Mouse (Mus musculus) liver, embryonic 14.5 days (tissue): ENCODE measurements around the gene Zdhhc7. TPM values are rescaled to one million over a fixed set of nuclear protein-coding genes. Genes with fewer than 3 reads are reported as not detected.

Experiments used
- ATAC-seq: fragments of 200-750 bp; cut with Nextera tagmentation; 2 replicates; pipeline ENCODE4 v1.8.0; 2017; ENCODE audit warnings: moderate number of reproducible peaks, mild to moderate bottlenecking, moderate library complexity; ENCODE audit not compliant: insufficient read depth
- DNase-seq, 3 experiments: peaks; one replicate each; pipeline ENCODE4 v3.0.0-alpha.2; 2012 to 2013; ENCODE audit warnings: low read depth in 3 of 3, low spot score in 3 of 3
- H3K27ac ChIP-seq: fragments of 300-500 bp; sonication (generic); 2 replicates; pipeline ENCODE4 v1.5.1; 2014; ENCODE audit warnings: moderate library complexity, mild to moderate bottlenecking, control low read depth, inconsistent platforms
- H3K27me3 ChIP-seq: fragments of 300-500 bp; sonication (generic); 2 replicates; pipeline ENCODE4 v1.6.1; 2014; ENCODE audit warnings: mild to moderate bottlenecking, low read length, moderate library complexity; ENCODE audit not compliant: control insufficient read depth, insufficient read depth
- H3K36me3 ChIP-seq: fragments of 300-500 bp; sonication (generic); replicated peaks from 2 replicates; pipeline ENCODE4 v1.6.1; 2014; ENCODE audit warnings: low read depth; ENCODE audit not compliant: control insufficient read depth, insufficient read depth
- H3K4me1 ChIP-seq, 2 experiments: fragments of 200-500 bp in 1 of 2; fragments of 300-500 bp in 1 of 2; sonication (generic) in 1 of 2; replicated peaks; 2 replicates each; pipeline ENCODE4 v1.6.1; 2012 to 2014; ENCODE audit warnings: antibody characterized with exemption in 1 of 2, inconsistent platforms in 1 of 2, low read length in 1 of 2; ENCODE audit not compliant: control insufficient read depth in 2 of 2, insufficient read depth in 2 of 2
- H3K4me2 ChIP-seq: fragments of 300-500 bp; sonication (generic); 2 replicates; pipeline ENCODE4 v1.6.1; 2014; ENCODE audit warnings: low read depth, mild to moderate bottlenecking, control low read depth, moderate library complexity
- H3K4me3 ChIP-seq, 2 experiments: fragments of 200-500 bp in 1 of 2; fragments of 300-500 bp in 1 of 2; sonication (generic) in 1 of 2; 2 replicates each; pipeline ENCODE4 v1.5.1; 2012 to 2014; ENCODE audit warnings: low read depth in 2 of 2, low read length in 2 of 2, mild to moderate bottlenecking in 2 of 2, control low read depth in 1 of 2, inconsistent platforms in 1 of 2, moderate library complexity in 1 of 2; ENCODE audit not compliant: insufficient read depth in 1 of 2
- H3K9ac ChIP-seq: fragments of 300-500 bp; sonication (generic); replicated peaks from 2 replicates; pipeline ENCODE4 v1.6.1; 2014; ENCODE audit warnings: mild to moderate bottlenecking, control low read depth, moderate library complexity
- H3K9me3 ChIP-seq: fragments of 300-500 bp; sonication (generic); 2 replicates; pipeline ENCODE4 v1.6.1; 2016; ENCODE audit warnings: low read length, mixed read lengths; ENCODE audit not compliant: control insufficient read depth
- CTCF ChIP-seq: IDR thresholded peaks from 2 replicates; pipeline ENCODE4 v1.5.1; 2016; ENCODE audit warnings: antibody characterized with exemption, low read depth, control low read depth
- EP300 ChIP-seq: IDR thresholded peaks from 2 replicates; pipeline ENCODE4 v1.6.1; 2016; ENCODE audit warnings: antibody characterized with exemption, low read depth
- WGBS: fragments of 180-500 bp; shearing (Covaris S2); extraction: QIAGEN DNeasy Blood & Tissue Kit; methylation state at CpG from one replicate; pipeline ENCODE4 v1.1.7; 2014; ENCODE audit not compliant: insufficient replicate concordance; 5-methylcytosine and 5-hydroxymethylcytosine counted together
- polyA plus RNA-seq, 2 experiments: library from polyadenylated mRNA; depleted of rRNA in 1 of 2; stranded (reverse) in 1 of 2; unstranded in 1 of 2; fragments of >200 nt; fragmentation: Nextera tagmentation in 1 of 2; extraction: Ambion mirVana in 1 of 2; gene quantifications; 2 replicates each; pipeline versions ENCODE4 v1.2.1 to v1.2.3; 2012 to 2014

Zdhhc7 gene
- polyA plus RNA-seq, 2 experiments, result 9.2 to 12.2 TPM

GRCm38 (mm10) chr8:120042542-120043312 lies 58.6 kb downstream of the Zdhhc7 start:
- Histone ChIP-seq H3K27me3 (no peaks in the 10 kb centered on the region), H3K27ac (no peak overlapping the region), H3K9me3 (no peaks in the 10 kb centered on the region), H3K36me3 (no peaks in the 10 kb centered on the region), H3K4me3 (no peak overlapping the region), H3K9ac (no peak overlapping the region), H3K4me2 (no peak overlapping the region), H3K4me1 (peaks cover 0 to 10% of the 10 kb centered on the region in 2 experiments; a peak in 2 of 4 replicates)
- 42% methylated on average over 10 of the region's 10 CpGs for WGBS
- DNase-seq (no peak), ATAC-seq (peak; percentile 42)
- TF ChIP-seq CTCF, result no peak
- no peak; the same call in 1 of the 2 replicates for TF ChIP-seq EP300

DNA sequence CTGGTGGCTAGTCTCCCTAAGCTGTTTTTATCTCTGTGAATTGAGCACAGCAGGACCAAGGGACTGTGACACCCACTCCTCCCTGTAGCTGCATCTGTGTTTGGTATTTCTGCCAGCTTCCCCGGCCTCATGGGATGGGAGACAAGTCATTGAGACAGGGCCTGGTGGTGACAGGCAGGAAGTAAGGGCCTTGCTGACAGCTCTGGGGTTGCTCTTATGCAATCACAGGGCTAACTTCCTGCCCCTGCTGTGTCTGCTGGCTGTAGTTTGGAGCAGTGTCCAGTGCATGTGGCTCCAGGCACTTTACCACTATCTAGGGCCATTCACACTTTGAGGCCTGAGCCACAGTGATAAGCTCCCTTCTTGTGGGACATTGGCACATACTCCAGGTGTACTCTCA lies 60.4 kb downstream of the Zdhhc7 start:
- Histone ChIP-seq H3K36me3 (no peaks in the 10 kb centered on the region), H3K4me3 (no peak overlapping the region), H3K9me3 (no peaks in the 10 kb centered on the region), H3K4me2 (no peak overlapping the region), H3K9ac (no peak overlapping the region), H3K4me1 (peaks cover 0 to 10% of the 10 kb centered on the region in 2 experiments; a peak in 2 of 4 replicates), H3K27me3 (no peaks in the 10 kb centered on the region), H3K27ac (no peak overlapping the region)
- 11% methylated on average over 1 of the region's 1 CpGs for WGBS
- TF ChIP-seq CTCF (0 out of 2 replicates have a peak, but pooled peaks have one; percentile 2), EP300 (no peak)
- ATAC-seq, result 0 out of 2 replicates have a peak, but pooled peaks have one; percentile 33
- no peak for DNase-seq

GRCm38 (mm10) chr8:120039313-120039919 lies 61.9 kb downstream of the Zdhhc7 start:
- Histone ChIP-seq H3K9ac (no peak overlapping the region), H3K27ac (no peak overlapping the region), H3K36me3 (no peaks in the 10 kb centered on the region), H3K9me3 (no peaks in the 10 kb centered on the region), H3K4me2 (no peak overlapping the region), H3K27me3 (no peaks in the 10 kb centered on the region), H3K4me3 (no peak overlapping the region), H3K4me1 (peaks cover 0 to 12% of the 10 kb centered on the region in 2 experiments; a peak in 2 of 4 replicates)
- 71% methylated on average over 11 of the region's 11 CpGs for WGBS
- TF ChIP-seq EP300 (no peak), CTCF (no peak)
- DNase-seq (no peak), ATAC-seq (no peak)

DNA sequence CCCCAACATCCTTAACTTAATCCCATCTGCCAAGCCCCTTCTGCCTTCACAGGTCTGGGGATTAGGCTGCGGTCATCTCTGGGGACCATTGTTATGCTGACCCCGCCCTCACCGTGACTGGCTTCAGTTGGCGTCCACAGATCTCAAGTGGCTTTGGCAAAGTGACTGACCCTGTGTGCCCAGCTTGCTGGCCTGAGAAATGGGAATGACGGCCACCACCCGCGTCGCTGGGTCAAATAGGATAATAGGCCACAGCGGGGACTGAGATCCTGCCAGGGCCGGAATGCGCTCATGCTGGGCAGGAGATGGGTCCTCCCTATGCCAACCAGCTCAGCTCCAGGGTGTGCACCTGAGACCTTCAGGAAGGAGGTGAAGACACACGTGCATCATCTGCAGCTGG lies 62.5 kb downstream of the Zdhhc7 start:
- TF ChIP-seq EP300, result no peak
- TF ChIP-seq CTCF, result no peak
- DNase-seq, result no peak
- H3K9ac ChIP-seq, result no peak overlapping the region

GRCm38 (mm10) chr8:120037611-120038010 lies 63.7 kb downstream of the Zdhhc7 start:
- H3K36me3 ChIP-seq, result no peaks in the 10 kb centered on the region
- DNase-seq (no peak), ATAC-seq (no peak)
- H3K9me3 ChIP-seq, result no peaks in the 10 kb centered on the region
- no peak overlapping the region for H3K27ac ChIP-seq
- H3K9ac ChIP-seq, result no peak overlapping the region
- 64% methylated on average over 8 of the region's 8 CpGs for WGBS
- no peak overlapping the region for H3K4me2 ChIP-seq
- TF ChIP-seq CTCF (no peak), EP300 (no peak)
- H3K4me3 ChIP-seq, result no peak overlapping the region
- no peaks in the 10 kb centered on the region for H3K27me3 ChIP-seq
- peaks cover 0 to 6% of the 10 kb centered on the region in 2 experiments; a peak in 2 of 4 replicates for H3K4me1 ChIP-seq

More for the DNA sequence above, 62.5 kb downstream of the Zdhhc7 start:
- H3K27ac ChIP-seq, result no peak overlapping the region
- no peak for ATAC-seq
- peaks cover 0 to 12% of the 10 kb centered on the region in 2 experiments; a peak in 2 of 4 replicates for H3K4me1 ChIP-seq
- no peaks in the 10 kb centered on the region for H3K27me3 ChIP-seq
- no peaks in the 10 kb centered on the region for H3K36me3 ChIP-seq
- WGBS, result 76% methylated on average over 12 of the region's 12 CpGs
- H3K4me3 ChIP-seq, result no peak overlapping the region
- H3K4me2 ChIP-seq, result no peak overlapping the region
- no peaks in the 10 kb centered on the region for H3K9me3 ChIP-seq
